Mouse (Mus musculus) left cerebral cortex, adult 2 months (tissue): ENCODE results near the gene Arhgef10l. TPM values are rescaled to one million over a fixed set of nuclear protein-coding genes. Genes with fewer than 3 reads are reported as not detected.
"Not testable (repeated sequence)": the region's sequence is repeated elsewhere in the genome, so short reads cannot be mapped to it uniquely, and the experiment has no call there.

ENCODE experiments used
- DNase-seq, 2 experiments: peaks; one replicate each; pipeline ENCODE4 v3.0.0; 2021 to 2022; ENCODE audit warnings: low spot score in 2 of 2, mixed read lengths in 1 of 2; ENCODE audit errors: extremely low spot score in 1 of 2
- H3K27ac ChIP-seq: fragments of 200-600 bp; 2 replicates; pipeline ENCODE4 v1.8.1; 2022
- H3K4me3 ChIP-seq: fragments of 200-600 bp; 2 replicates; pipeline ENCODE4 v1.8.1; 2022
- CTCF ChIP-seq: fragments of 200-600 bp; IDR thresholded peaks from 2 replicates; pipeline ENCODE4 v1.8.1; 2022; ENCODE audit warnings: antibody characterized with exemption, mild to moderate bottlenecking, moderate library complexity
- intact Hi-C: fragments of 180-260 bp; cut with DNase I; formaldehyde crosslinking; loops from one replicate; pipeline ENCODE4 v1.15.1; 2025
- total RNA-seq, 2 experiments: library from RNA; stranded (reverse); gene quantifications; 2 replicates each; pipeline ENCODE4 v1.2.3; 2021

The Arhgef10l gene
- total RNA-seq, 2 experiments from 2014 or later = 63.2 to 71.5 TPM

- no peak for DNase-seq
- no peak for TF ChIP-seq CTCF
- no peak overlapping the region for H3K4me3 ChIP-seq
- H3K27ac ChIP-seq = no peak overlapping the region
- intact Hi-C loops = loop anchor here (1.0 kb wide), 2 partner anchors 81 to 86 kb away; no protein-coding TSS in a partner anchor
Observed at GRCm38 (mm10) chr4:140592990-140593770, 72.6 kb downstream of the Arhgef10l start.

GRCm38 (mm10) chr4:140592217-140592759, 73.5 kb downstream of the Arhgef10l start:
- no peak overlapping the region for H3K4me3 ChIP-seq
- DNase-seq = peak; percentile 72 to 80
- TF ChIP-seq CTCF = peak; percentile 76
- no peak overlapping the region for H3K27ac ChIP-seq
- intact Hi-C loops = loop anchor here (1.0 kb wide), 2 partner anchors 82 to 87 kb away; no protein-coding TSS in a partner anchor

GRCm38 (mm10) chr4:140586478-140586877, 79.3 kb downstream of the Arhgef10l start:
- Histone ChIP-seq H3K4me3 (no peak overlapping the region), H3K27ac (no peak overlapping the region)
- TF ChIP-seq CTCF = no peak
- intact Hi-C loops = no loop called here
- no peak for DNase-seq

GRCm38 (mm10) chr4:140584240-140584639, 81.6 kb downstream of the Arhgef10l start:
- DNase-seq = no peak
- Histone ChIP-seq H3K4me3 (no peak overlapping the region), H3K27ac (no peak overlapping the region)
- TF ChIP-seq CTCF = no peak
- intact Hi-C loops = no loop called here

GRCm38 (mm10) chr4:140582390-140583088, 83.3 kb downstream of the Arhgef10l start:
- DNase-seq = no peak
- no peak for TF ChIP-seq CTCF
- intact Hi-C loops = no loop called here
- Histone ChIP-seq H3K4me3 (no peak overlapping the region), H3K27ac (no peak overlapping the region)

GRCm38 (mm10) chr4:140581730-140582389, 84.0 kb downstream of the Arhgef10l start:
- no peak for DNase-seq
- Histone ChIP-seq H3K4me3 (no peak overlapping the region), H3K27ac (no peak overlapping the region)
- intact Hi-C loops = no loop called here
- no peak for TF ChIP-seq CTCF

- no peak for TF ChIP-seq CTCF
- H3K27ac ChIP-seq = no peak overlapping the region; the same call in 1 of the 2 replicates
- H3K4me3 ChIP-seq = no peak overlapping the region
- no peak for DNase-seq
- intact Hi-C loops = no loop called here
Observed at GRCm38 (mm10) chr4:140581341-140581729, 84.5 kb downstream of the Arhgef10l start.

- DNase-seq = no peak
- Histone ChIP-seq H3K4me3 (no peak overlapping the region), H3K27ac (no peak overlapping the region)
- TF ChIP-seq CTCF = no peak
- intact Hi-C loops = no loop called here
Observed at GRCm38 (mm10) chr4:140580866-140581265, 84.9 kb downstream of the Arhgef10l start.

- no peak for TF ChIP-seq CTCF
- Histone ChIP-seq H3K4me3 (no peak overlapping the region), H3K27ac (no peak overlapping the region)
- DNase-seq = no peak
- intact Hi-C loops = no loop called here
Observed at GRCm38 (mm10) chr4:140579576-140579975, 86.2 kb downstream of the Arhgef10l start.

GRCm38 (mm10) chr4:140579149-140579548, 86.7 kb downstream of the Arhgef10l start:
- intact Hi-C loops = no loop called here
- DNase-seq = no peak
- no peak for TF ChIP-seq CTCF
- Histone ChIP-seq H3K4me3 (no peak overlapping the region), H3K27ac (no peak overlapping the region)

GRCm38 (mm10) chr4:140576628-140577027, 89.2 kb downstream of the Arhgef10l start:
- TF ChIP-seq CTCF = no peak
- no peak overlapping the region for H3K4me3 ChIP-seq
- no peak overlapping the region for H3K27ac ChIP-seq
- no peak for DNase-seq
- intact Hi-C loops = no loop called here

- DNase-seq, H3K27ac ChIP-seq, H3K4me3 ChIP-seq, intact Hi-C loops: not testable (repeated sequence)
- peak; percentile 23 for TF ChIP-seq CTCF
Observed at GRCm38 (mm10) chr4:140574863-140575262, 90.9 kb downstream of the Arhgef10l start.
